Comparison of ENCODE assay signal across 16 mouse cellular contexts in genomic region chr9:63674613-63675012, GRCm38 (mm10).
DNase-seq lines count a peak whose midpoint lies in the region; ATAC-seq and TF ChIP-seq lines count a peak whose summit lies in the region.
"Had no signal": no experiment of that assay in that cellular context is flagged by ENCODE, and none has a peak within 500 bp of the region (broad histone marks: within the 10 kb centered on the region; RNA-seq: fewer than 3 reads in every experiment).

No protein-coding gene starts in this region.

- no peaks in the 10 kb centered on the region for H3K9me3 ChIP-seq in limb, embryonic 14.5 days (ENCODE audit: control insufficient read depth, low read length)
- no peaks in the 10 kb centered on the region for H3K9me3 ChIP-seq in limb, embryonic 10.5 days (replicated peaks)
- H3K9me3 ChIP-seq in stomach, embryonic 16.5 days (replicated peaks; ENCODE audit: control insufficient read depth, low read length): no peaks in the 10 kb centered on the region
- H3K9me3 ChIP-seq: forebrain, embryonic 12.5 days; limb, embryonic 12.5 days; midbrain, embryonic 10.5 days had no signal

- ATAC-seq in limb, embryonic 14.5 days (ENCODE audit: low FRiP score, low read depth): no peak
- peak; percentile 25; the same call in 1 of the 2 replicates for ATAC-seq in stomach, embryonic 16.5 days (ENCODE audit: insufficient read depth, low FRiP score)
- ATAC-seq: activated CD4-positive, CD25-positive, alpha-beta regulatory T cell, adult 4 months had no signal

- peaks cover 21% of the 10 kb centered on the region for H3K4me1 ChIP-seq in limb, embryonic 14.5 days (ENCODE audit: control insufficient read depth, insufficient read depth, low read length)
- peaks cover 38% of the 10 kb centered on the region for H3K4me1 ChIP-seq in limb, embryonic 10.5 days
- H3K4me1 ChIP-seq in stomach, embryonic 16.5 days (ENCODE audit: control insufficient read depth, insufficient read depth, low read length): peaks cover 33% of the 10 kb centered on the region

- H3K27me3 ChIP-seq in limb, embryonic 14.5 days (ENCODE audit: control insufficient read depth, insufficient read depth, low read length): no peaks in the 10 kb centered on the region
- no peaks in the 10 kb centered on the region for H3K27me3 ChIP-seq in limb, embryonic 10.5 days (ENCODE audit: low read depth, poor library complexity, severe bottlenecking)
- no peaks in the 10 kb centered on the region for H3K27me3 ChIP-seq in stomach, embryonic 16.5 days (ENCODE audit: control insufficient read depth, insufficient read depth, low read length)
- H3K27me3 ChIP-seq: forebrain, embryonic 12.5 days; limb, embryonic 12.5 days had no signal

- no peak overlapping the region for H3K4me3 ChIP-seq in limb, embryonic 14.5 days (replicated peaks; ENCODE audit: low read length)
- H3K4me3 ChIP-seq in limb, embryonic 10.5 days: no peak overlapping the region
- no peak overlapping the region for H3K4me3 ChIP-seq in stomach, embryonic 16.5 days (replicated peaks; ENCODE audit: low read length)
- H3K4me3 ChIP-seq: forebrain, embryonic 12.5 days; heart, adult 2 months; limb, embryonic 12.5 days; midbrain, embryonic 10.5 days had no signal

- no peak for TF ChIP-seq POLR2A in limb, embryonic 14.5 days (IDR thresholded peaks at IDR 0.05; ENCODE audit: borderline replicate concordance, extremely low read depth, insufficient read depth, insufficient read length)

- H3K4me2 ChIP-seq in limb, embryonic 14.5 days (replicated peaks; ENCODE audit: low read depth, low read length, severe bottlenecking): no peak overlapping the region
- no peak overlapping the region for H3K4me2 ChIP-seq in stomach, embryonic 16.5 days (ENCODE audit: low read depth, low read length)
- H3K4me2 ChIP-seq: forebrain, embryonic 12.5 days; hindbrain, embryonic 14.5 days; limb, embryonic 12.5 days; lung, embryonic 14.5 days had no signal

- peak; percentile 82 for DNase-seq in adrenal gland, adult 2 months
- DNase-seq in adrenal gland, adult 8-10 months: no peak
- DNase-seq in limb, embryonic 14.5 days (ENCODE audit: low spot score): no peak
- no peak for DNase-seq in limb, embryonic 10.5 days (ENCODE audit: low spot score)
- DNase-seq in adrenal gland, postnatal 36 days: peak; percentile 64 to 68
- DNase-seq in right cerebral cortex, postnatal 10 days (ENCODE audit: low spot score in 2 of 2): no peak
- DNase-seq in cerebellum, adult 18-20 months: no peak
- DNase-seq: lung, embryonic 14.5 days; right cerebral cortex, adult 18-20 months had no signal

- 0 out of 2 replicates have a peak overlapping the region, but pooled peaks have one; percentile 4 for H3K27ac ChIP-seq in limb, embryonic 14.5 days (replicated peaks; ENCODE audit: low read depth, low read length)
- H3K27ac ChIP-seq in limb, embryonic 10.5 days: no peak overlapping the region
- H3K27ac ChIP-seq in stomach, embryonic 16.5 days (ENCODE audit: low read length): no peak overlapping the region
- H3K27ac ChIP-seq: forebrain, embryonic 12.5 days; heart, adult 2 months; hindbrain, embryonic 14.5 days; limb, embryonic 12.5 days; midbrain, embryonic 10.5 days had no signal

- peaks cover 6% of the 10 kb centered on the region; the same call in 1 of the 2 replicates for H3K36me3 ChIP-seq in limb, embryonic 14.5 days (ENCODE audit: control insufficient read depth, insufficient read depth, low read length)
- H3K36me3 ChIP-seq in limb, embryonic 10.5 days: peaks cover 26% of the 10 kb centered on the region
- H3K36me3 ChIP-seq in stomach, embryonic 16.5 days (ENCODE audit: control insufficient read depth, insufficient read depth, low read length): no peaks in the 10 kb centered on the region
- H3K36me3 ChIP-seq: forebrain, embryonic 12.5 days had no signal

- WGBS in limb, embryonic 14.5 days: 81% methylated on average over 10 of the region's 10 CpGs
- 91% methylated on average over 10 of the region's 10 CpGs for WGBS in limb, embryonic 10.5 days
- WGBS in stomach, embryonic 16.5 days: 66% methylated on average over 10 of the region's 10 CpGs

- no peak overlapping the region for H3K9ac ChIP-seq in limb, embryonic 14.5 days (ENCODE audit: low read depth, low read length, severe bottlenecking)
- H3K9ac ChIP-seq in stomach, embryonic 16.5 days (ENCODE audit: low read length): no peak overlapping the region
- H3K9ac ChIP-seq: forebrain, embryonic 12.5 days; hindbrain, embryonic 14.5 days; limb, embryonic 12.5 days; lung, embryonic 14.5 days had no signal

Comparison
In these comparisons a context has a peak if more than half of its experiments do, and no peak if none do; other contexts are left out.
1. DNase-seq: peak in adrenal gland, adult 2 months (single experiment) and adrenal gland, postnatal 36 days (2 of 2); none in adrenal gland, adult 8-10 months (single experiment), limb, embryonic 14.5 days (single experiment), limb, embryonic 10.5 days (single experiment), right cerebral cortex, postnatal 10 days (0 of 2) and cerebellum, adult 18-20 months (0 of 2).